Mouse (Mus musculus) spleen, adult 2 months (tissue): ENCODE measurements around the gene Kcnk15.

Source experiments
- CTCF ChIP-seq: fragments of 200-500 bp; IDR thresholded peaks from 2 replicates; pipeline ENCODE4 v1.5.1; 2011; ENCODE audit warnings: mild to moderate bottlenecking, inconsistent platforms; ENCODE audit not compliant: insufficient read depth, insufficient read length, insufficient replicate concordance; ENCODE audit errors: extremely low read depth
- POLR2A ChIP-seq: fragments of 200-500 bp; IDR thresholded peaks from 2 replicates; pipeline ENCODE4 v1.6.1; 2011; ENCODE audit warnings: low read depth, low read length, inconsistent platforms

DNA sequence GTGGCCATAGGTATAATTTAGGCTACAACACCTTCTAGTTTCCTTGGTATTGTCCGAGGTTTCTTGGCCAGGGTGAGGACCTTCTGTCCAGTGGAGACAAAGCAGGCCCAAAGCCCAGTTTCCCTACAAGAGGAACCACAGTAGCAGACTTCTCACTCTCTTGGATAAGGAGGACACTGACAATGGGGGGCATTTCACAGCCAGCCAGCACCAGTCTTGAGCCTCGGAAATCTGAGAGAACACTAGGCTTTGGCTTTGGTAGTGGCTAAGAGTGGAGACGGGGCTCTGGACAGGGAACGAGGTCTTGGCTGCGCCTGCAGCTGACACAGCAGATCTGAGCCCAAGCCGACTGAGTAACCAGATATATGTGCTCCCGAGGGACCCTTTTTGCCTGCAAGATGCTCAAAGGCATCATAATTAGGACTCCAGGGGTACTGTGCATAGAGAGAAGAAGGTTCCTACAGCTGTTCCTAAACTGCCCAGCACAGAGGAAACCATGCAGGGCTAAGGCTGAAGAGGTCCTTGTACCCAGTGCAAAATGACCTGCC lies 44.6 kb downstream of the Kcnk15 start:
- TF ChIP-seq CTCF (no peak), POLR2A (no peak)
